Mouse (Mus musculus) limb, embryonic 12.5 days (tissue): ENCODE results near the gene Atp5k. TPM values are rescaled to one million over a fixed set of nuclear protein-coding genes. Genes with fewer than 3 reads are reported as not detected.

ENCODE experiments used
- ATAC-seq: fragments of 200-750 bp; cut with Nextera tagmentation; 2 replicates; pipeline ENCODE4 v1.8.0; 2017; ENCODE audit warnings: low read depth, moderate TSS enrichment; ENCODE audit not compliant: insufficient number of reproducible peaks, insufficient read depth, low FRiP score, low TSS enrichment
- H3K27ac ChIP-seq: fragments of 300-500 bp; sonication (generic); 2 replicates; pipeline ENCODE4 v1.5.1; 2016; ENCODE audit warnings: mild to moderate bottlenecking, moderate library complexity
- H3K27me3 ChIP-seq: fragments of 300-500 bp; sonication (generic); 2 replicates; pipeline ENCODE4 v1.6.1; 2016; ENCODE audit warnings: mild to moderate bottlenecking, moderate library complexity
- H3K36me3 ChIP-seq: fragments of 300-500 bp; sonication (generic); 2 replicates; pipeline ENCODE4 v1.6.1; 2016; ENCODE audit warnings: mild to moderate bottlenecking, moderate library complexity
- H3K4me1 ChIP-seq: fragments of 300-500 bp; sonication (generic); replicated peaks from 2 replicates; pipeline ENCODE4 v1.6.1; 2016
- H3K4me2 ChIP-seq: fragments of 300-500 bp; sonication (generic); 2 replicates; pipeline ENCODE4 v1.6.1; 2016; ENCODE audit warnings: mild to moderate bottlenecking, moderate library complexity
- H3K4me3 ChIP-seq: fragments of 300-500 bp; sonication (generic); replicated peaks from 2 replicates; pipeline ENCODE4 v1.5.1; 2016; ENCODE audit warnings: mild to moderate bottlenecking
- H3K9ac ChIP-seq: fragments of 300-500 bp; sonication (generic); replicated peaks from 2 replicates; pipeline ENCODE4 v1.6.1; 2016; ENCODE audit warnings: mild to moderate bottlenecking, moderate library complexity
- H3K9me3 ChIP-seq: fragments of 300-500 bp; sonication (generic); 2 replicates; pipeline ENCODE4 v1.6.1; 2016; ENCODE audit warnings: mild to moderate bottlenecking, moderate library complexity
- WGBS: fragments of 180-500 bp; shearing (Covaris S2); methylation state at CpG from one replicate; pipeline ENCODE4 v1.1.7; 2016; 5-methylcytosine and 5-hydroxymethylcytosine counted together
- polyA plus RNA-seq: library from polyadenylated mRNA; unstranded; fragments of >200 nt; fragmentation: Nextera tagmentation; extraction: Ambion mirVana; gene quantifications from 2 replicates; pipeline ENCODE4 v1.2.1, GENCODE M21; 2016

Atp5k gene
- polyA plus RNA-seq, 1 experiment from 2014 or later = 510 TPM

GRCm38 (mm10) chr5:108423427-108423826 is 10.8 kb downstream of the Atp5k start:
- Histone ChIP-seq H3K4me2 (no peak overlapping the region), H3K27ac (no peak overlapping the region), H3K4me1 (no peaks in the 10 kb centered on the region), H3K27me3 (no peaks in the 10 kb centered on the region), H3K36me3 (no peaks in the 10 kb centered on the region), H3K4me3 (no peak overlapping the region), H3K9ac (no peak overlapping the region), H3K9me3 (no peaks in the 10 kb centered on the region)
- ATAC-seq = no peak
- WGBS = 83% methylated on average over 2 of the region's 2 CpGs

- 74% methylated on average over 3 of the region's 3 CpGs for WGBS
- H3K27me3 ChIP-seq = no peaks in the 10 kb centered on the region
- no peaks in the 10 kb centered on the region for H3K9me3 ChIP-seq
- H3K4me3 ChIP-seq = no peak overlapping the region
- no peak overlapping the region for H3K9ac ChIP-seq
- no peak overlapping the region for H3K27ac ChIP-seq
- H3K36me3 ChIP-seq = no peaks in the 10 kb centered on the region
- H3K4me1 ChIP-seq = no peaks in the 10 kb centered on the region
- no peak overlapping the region for H3K4me2 ChIP-seq
- no peak for ATAC-seq
These were observed 11.5 kb downstream of the Atp5k start for GRCm38 (mm10) chr5:108422741-108423140.

- no peaks in the 10 kb centered on the region for H3K9me3 ChIP-seq
- ATAC-seq = no peak
- no peak overlapping the region for H3K4me2 ChIP-seq
- no peaks in the 10 kb centered on the region for H3K36me3 ChIP-seq
- no peaks in the 10 kb centered on the region for H3K27me3 ChIP-seq
- no peaks in the 10 kb centered on the region for H3K4me1 ChIP-seq
- no peak overlapping the region for H3K9ac ChIP-seq
- 73% methylated on average over 2 of the region's 2 CpGs for WGBS
- no peak overlapping the region for H3K4me3 ChIP-seq
- no peak overlapping the region for H3K27ac ChIP-seq
These were observed 19.5 kb downstream of the Atp5k start for GRCm38 (mm10) chr5:108414711-108415110.

GRCm38 (mm10) chr5:108406977-108407376 is 27.3 kb downstream of the Atp5k start:
- H3K9me3 ChIP-seq = no peaks in the 10 kb centered on the region
- H3K4me3 ChIP-seq = no peak overlapping the region
- H3K27ac ChIP-seq = no peak overlapping the region
- H3K27me3 ChIP-seq = no peaks in the 10 kb centered on the region
- no peak overlapping the region for H3K9ac ChIP-seq
- no peaks in the 10 kb centered on the region for H3K4me1 ChIP-seq
- 77% methylated on average over 2 of the region's 2 CpGs for WGBS
- ATAC-seq = no peak
- no peaks in the 10 kb centered on the region for H3K36me3 ChIP-seq
- no peak overlapping the region for H3K4me2 ChIP-seq

GRCm38 (mm10) chr5:108405460-108405859 is 28.8 kb downstream of the Atp5k start:
- H3K9ac ChIP-seq = no peak overlapping the region
- ATAC-seq = no peak
- no peaks in the 10 kb centered on the region for H3K4me1 ChIP-seq
- no peak overlapping the region for H3K4me3 ChIP-seq
- H3K36me3 ChIP-seq = no peaks in the 10 kb centered on the region
- 71% methylated on average over 1 of the region's 1 CpGs for WGBS
- H3K27ac ChIP-seq = no peak overlapping the region
- no peaks in the 10 kb centered on the region for H3K9me3 ChIP-seq
- no peaks in the 10 kb centered on the region for H3K27me3 ChIP-seq
- H3K4me2 ChIP-seq = no peak overlapping the region

- Histone ChIP-seq H3K4me3 (no peak overlapping the region), H3K36me3 (no peaks in the 10 kb centered on the region), H3K27me3 (no peaks in the 10 kb centered on the region), H3K9ac (no peak overlapping the region), H3K27ac (no peak overlapping the region), H3K4me2 (no peak overlapping the region), H3K9me3 (no peaks in the 10 kb centered on the region), H3K4me1 (no peaks in the 10 kb centered on the region)
- ATAC-seq = no peak
- WGBS = 70% methylated on average over 4 of the region's 4 CpGs
These were observed 30.8 kb downstream of the Atp5k start for GRCm38 (mm10) chr5:108403453-108403852.

- Histone ChIP-seq H3K4me2 (no peak overlapping the region), H3K27ac (no peak overlapping the region), H3K9ac (no peak overlapping the region), H3K4me3 (no peak overlapping the region), H3K36me3 (no peaks in the 10 kb centered on the region), H3K4me1 (no peaks in the 10 kb centered on the region), H3K9me3 (no peaks in the 10 kb centered on the region), H3K27me3 (peaks cover 5% of the 10 kb centered on the region)
- 74% methylated on average over 3 of the region's 3 CpGs for WGBS
- ATAC-seq = no peak
These were observed 44.5 kb downstream of the Atp5k start for GRCm38 (mm10) chr5:108389744-108390143.

GRCm38 (mm10) chr5:108388201-108388600 is 46.0 kb downstream of the Atp5k start, which contains the start of gene Pde6b:
Gene Pde6b (plus strand): TSS chr5:108388391.
- no peak within 1 kb of the TSS for H3K4me3 ChIP-seq

GRCm38 (mm10) chr5:108386449-108386848 is 47.8 kb downstream of the Atp5k start:
- H3K27ac ChIP-seq = no peak overlapping the region
- ATAC-seq = no peak
- no peaks in the 10 kb centered on the region for H3K36me3 ChIP-seq
- WGBS = 79% methylated on average over 4 of the region's 4 CpGs
- no peak overlapping the region for H3K4me2 ChIP-seq
- H3K9ac ChIP-seq = no peak overlapping the region
- H3K27me3 ChIP-seq = peaks cover 5% of the 10 kb centered on the region
- H3K4me3 ChIP-seq = no peak overlapping the region
- H3K4me1 ChIP-seq = no peaks in the 10 kb centered on the region
- H3K9me3 ChIP-seq = no peaks in the 10 kb centered on the region

More at GRCm38 (mm10) chr5:108388201-108388600, 46.0 kb downstream of the Atp5k start, which contains the start of gene Pde6b:
- no peak for ATAC-seq
- Histone ChIP-seq H3K4me1 (no peaks in the 10 kb centered on the region), H3K4me2 (no peak within 1 kb of the TSS), H3K9ac (no peak within 1 kb of the TSS), H3K27ac (no peak within 1 kb of the TSS), H3K36me3 (no peaks in the 10 kb centered on the region), H3K27me3 (peaks cover 5% of the 10 kb centered on the region), H3K9me3 (no peaks in the 10 kb centered on the region)
- WGBS = 75% methylated on average over 7 of the region's 7 CpGs

- H3K4me1 ChIP-seq = no peaks in the 10 kb centered on the region
- H3K4me3 ChIP-seq = no peak overlapping the region
- H3K27ac ChIP-seq = no peak overlapping the region
- ATAC-seq = no peak
- no peak overlapping the region for H3K4me2 ChIP-seq
- H3K36me3 ChIP-seq = no peaks in the 10 kb centered on the region
- H3K9ac ChIP-seq = no peak overlapping the region
- peaks cover 5% of the 10 kb centered on the region for H3K27me3 ChIP-seq
- 90% methylated on average over 2 of the region's 2 CpGs for WGBS
- no peaks in the 10 kb centered on the region for H3K9me3 ChIP-seq
These were observed 48.6 kb downstream of the Atp5k start for GRCm38 (mm10) chr5:108385632-108386031.
